Mouse (Mus musculus): ENCODE results near the gene Rpap3.

The Rpap3 gene

GRCm38 (mm10) chr15:97649726-97650125, 55.9 kb downstream of the Rpap3 start:
- DNase-seq (ENCODE audit: low read depth, low spot score) = no peak

DNA sequence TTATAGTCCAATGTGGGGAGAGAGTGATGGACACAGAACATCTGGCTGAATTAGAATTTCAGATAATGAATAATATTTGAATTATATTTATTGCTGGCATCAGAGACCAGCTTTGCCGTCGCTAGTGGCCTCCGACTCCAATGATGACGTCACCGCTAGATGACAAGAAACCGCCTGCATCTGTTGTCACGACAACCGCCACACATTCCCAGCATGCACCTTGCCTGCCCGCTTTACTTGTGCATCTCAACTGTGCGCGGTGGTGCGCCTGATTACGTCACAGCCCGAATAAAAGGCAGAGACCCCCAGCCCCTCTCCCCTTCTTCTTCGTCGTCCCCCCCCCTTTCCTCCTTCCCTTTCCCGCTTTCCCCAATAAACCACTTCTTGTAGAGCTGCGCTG, 57.4 kb downstream of the Rpap3 start:
- peak; percentile 53 for DNase-seq (ENCODE audit: low read depth, low spot score)

- no peak for DNase-seq (ENCODE audit: low read depth, low spot score)
Observed at GRCm38 (mm10) chr15:97646426-97646825, 59.2 kb downstream of the Rpap3 start.

GRCm38 (mm10) chr15:97643986-97644385, 61.6 kb downstream of the Rpap3 start:
- no peak for DNase-seq (ENCODE audit: low read depth, low spot score)

Data from ZHBTc4 (cell line).